Mouse (Mus musculus): ENCODE data around the gene Ccdc22.

DNA sequence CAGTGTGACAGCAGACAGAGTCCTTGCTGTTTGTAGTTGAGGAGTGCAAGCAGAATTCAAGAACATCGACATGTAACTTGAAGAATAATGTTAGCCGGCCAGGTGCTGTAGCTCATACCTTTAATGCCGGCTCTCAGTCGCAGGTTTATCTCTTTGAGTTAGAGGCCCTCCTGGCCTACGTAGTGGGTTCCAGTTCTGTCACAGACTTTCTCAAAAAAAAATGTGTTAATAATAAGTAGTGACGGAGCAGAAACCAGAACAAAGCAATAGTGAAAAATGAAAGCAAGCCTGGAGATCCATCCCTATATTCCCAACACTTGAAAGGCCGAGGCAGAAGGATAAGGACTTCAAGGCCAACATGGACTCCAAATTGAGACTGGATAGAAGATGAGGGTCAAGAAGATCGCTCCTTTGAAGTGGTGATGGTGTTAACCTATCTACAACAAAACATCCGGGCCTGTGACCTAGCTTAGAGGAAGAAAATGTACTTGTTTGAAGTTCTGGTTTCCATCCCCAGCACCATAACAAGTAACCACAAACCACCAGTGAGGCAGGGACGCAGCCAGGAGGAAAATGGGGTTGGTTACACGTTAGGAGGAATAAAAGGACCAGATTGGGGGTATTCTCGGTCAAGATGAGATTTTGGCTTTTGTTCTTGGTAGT is 12.7 kb upstream of the Ccdc22 start:
- TF ChIP-seq CTCF (IDR thresholded peaks at IDR 0.05; ENCODE audit: extremely low read depth, insufficient read depth, low read length) (no peak), POLR2A (IDR thresholded peaks at IDR 0.05; ENCODE audit: extremely low read depth, insufficient read depth, low read length) (no peak)

Data from cortical plate, adult 2 months (tissue).